Mouse (Mus musculus): ENCODE data around the gene Tmem135.
"Not testable (repeated sequence)": the region's sequence is repeated elsewhere in the genome, so short reads cannot be mapped to it uniquely, and the experiment has no call there.

The Tmem135 gene

DNA sequence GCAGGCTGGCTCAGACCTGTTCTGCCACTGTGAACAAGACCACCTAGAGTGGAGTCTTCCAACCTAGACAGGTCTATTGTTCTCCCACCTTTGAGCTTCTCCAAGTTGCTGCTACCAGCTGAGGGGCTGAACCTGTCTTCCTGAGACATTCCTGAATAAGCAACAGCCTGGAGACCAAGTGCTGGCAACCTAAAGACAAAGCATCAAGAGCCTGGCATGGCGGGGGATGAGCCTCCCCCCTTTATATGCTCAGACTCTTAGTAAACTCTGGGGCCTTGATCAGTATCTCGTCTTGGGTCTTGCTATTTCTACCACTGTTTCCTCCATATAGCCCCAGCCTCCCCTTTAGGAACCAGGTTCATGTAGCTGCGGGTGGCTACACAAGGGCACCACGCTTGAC lies 81.3 kb downstream of the Tmem135 start:
- DNase-seq (ENCODE audit: low spot score), result not testable (repeated sequence)

DNA sequence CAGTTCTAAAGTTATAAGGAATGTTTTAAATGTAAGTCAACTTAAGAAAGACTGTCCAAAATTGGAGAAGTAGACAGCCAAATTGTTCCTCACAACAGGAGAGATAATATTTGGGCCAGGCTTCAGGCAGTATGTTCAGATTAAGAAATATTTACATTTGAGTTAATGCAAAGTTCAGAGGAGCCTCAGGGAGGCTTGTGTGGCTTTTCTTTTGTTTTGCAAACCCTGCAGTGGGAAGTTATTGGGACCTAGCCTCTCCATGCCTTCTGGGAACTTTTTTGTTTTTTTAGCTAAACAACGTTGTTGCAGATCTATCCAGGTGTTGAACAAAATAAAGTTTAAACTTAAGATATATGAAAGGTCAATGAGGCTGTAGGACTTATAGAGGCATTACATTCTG lies 84.7 kb downstream of the Tmem135 start:
- DNase-seq (ENCODE audit: low spot score), result no peak

DNA sequence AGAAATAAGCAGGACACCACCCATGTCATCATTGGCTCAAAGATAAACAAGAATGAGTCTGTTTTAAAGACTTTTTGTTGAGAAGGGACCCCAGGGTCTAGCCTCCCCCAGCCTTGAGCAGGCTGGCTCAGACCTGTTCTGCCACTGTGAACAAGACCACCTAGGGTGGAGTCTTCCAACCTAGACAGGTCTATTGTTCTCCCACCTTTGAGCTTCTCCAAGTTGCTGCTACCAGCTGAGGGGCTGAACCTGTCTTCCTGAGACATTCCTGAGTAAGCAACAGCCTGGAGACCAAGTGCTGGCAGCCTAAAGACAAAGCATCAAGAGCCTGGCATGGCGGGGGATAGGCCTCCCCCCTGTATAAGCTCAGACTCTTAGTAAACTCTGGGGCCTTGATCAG lies 86.9 kb downstream of the Tmem135 start:
- DNase-seq (ENCODE audit: low spot score), result not testable (repeated sequence)

DNA sequence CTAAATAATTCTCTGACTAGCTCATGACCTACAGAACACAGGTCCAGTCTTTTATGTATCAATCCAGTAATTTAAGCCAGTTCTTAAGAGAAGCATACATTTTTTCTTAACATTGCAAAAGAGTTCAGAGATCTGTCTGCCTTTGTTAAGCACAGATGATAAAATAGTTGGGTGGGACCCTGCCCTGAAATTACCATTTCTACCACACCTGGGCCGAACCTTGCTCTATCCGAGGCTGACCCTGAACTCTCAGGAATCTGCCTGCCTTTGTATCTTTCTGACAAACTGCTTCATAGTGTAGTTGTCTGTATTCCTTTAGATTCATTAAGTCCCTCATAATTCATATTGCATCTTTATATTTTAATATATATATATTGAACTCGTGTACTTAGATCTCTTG lies 87.9 kb downstream of the Tmem135 start:
- DNase-seq (ENCODE audit: low spot score), result no peak

DNA sequence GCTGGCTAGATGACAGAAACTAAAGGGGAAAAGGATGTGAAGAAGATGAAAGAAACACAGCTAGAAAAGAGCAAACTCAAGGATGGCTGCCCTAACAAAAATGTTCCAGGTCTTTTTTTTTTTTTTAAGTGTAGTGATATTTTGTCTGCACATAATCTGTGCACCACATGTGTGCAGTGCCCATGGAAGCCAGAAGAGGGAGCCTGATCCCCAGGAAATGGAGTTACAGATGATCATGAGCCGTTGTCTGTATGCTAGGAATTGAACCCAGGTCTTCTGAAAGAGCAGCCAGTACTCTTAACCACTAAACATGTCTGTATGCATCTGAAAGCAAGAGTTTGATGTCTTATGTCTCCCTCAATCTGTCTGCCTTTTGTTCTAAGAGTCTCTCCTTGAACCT lies 92.5 kb downstream of the Tmem135 start:
- no peak for DNase-seq (ENCODE audit: low spot score)

DNA sequence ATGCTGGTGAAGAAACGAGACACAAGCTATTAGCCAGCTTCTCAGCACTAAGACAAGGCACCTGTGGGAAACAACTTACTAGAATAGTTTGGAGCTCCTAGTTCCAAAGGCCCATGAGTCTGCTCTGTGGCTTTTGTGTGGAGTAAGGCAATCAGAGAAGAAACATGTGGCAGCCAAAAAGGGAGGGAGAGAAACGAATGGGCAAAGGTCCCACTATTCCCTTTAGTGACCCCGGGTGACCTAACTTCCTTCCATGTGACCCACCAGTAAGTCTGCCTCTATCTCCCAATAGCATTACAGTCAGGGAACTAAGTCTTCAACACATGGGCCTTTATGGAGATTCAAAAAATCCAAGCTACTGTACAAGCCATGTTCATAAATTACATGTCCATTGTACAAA lies 95.1 kb downstream of the Tmem135 start:
- no peak for DNase-seq (ENCODE audit: low spot score)

DNA sequence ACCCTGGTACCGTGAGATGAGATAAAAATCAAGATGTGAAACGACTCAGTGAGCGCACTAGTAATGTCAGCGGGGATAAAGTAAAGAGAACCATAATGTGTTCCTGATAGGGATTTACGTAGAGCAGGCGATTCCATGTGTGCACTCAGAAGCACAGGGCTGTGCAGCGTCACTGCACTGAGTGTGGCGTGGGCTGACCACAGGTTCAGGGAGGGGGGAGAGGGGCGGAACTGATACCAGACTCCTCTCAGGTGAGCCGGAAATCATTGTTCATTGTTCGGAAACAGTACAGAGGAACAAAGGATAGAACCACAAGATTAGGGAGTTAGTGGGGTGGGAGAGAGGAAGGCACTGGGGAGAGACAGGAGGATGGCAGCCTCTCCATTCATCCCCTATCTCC lies 95.8 kb downstream of the Tmem135 start:
- DNase-seq (ENCODE audit: low spot score), result no peak

DNA sequence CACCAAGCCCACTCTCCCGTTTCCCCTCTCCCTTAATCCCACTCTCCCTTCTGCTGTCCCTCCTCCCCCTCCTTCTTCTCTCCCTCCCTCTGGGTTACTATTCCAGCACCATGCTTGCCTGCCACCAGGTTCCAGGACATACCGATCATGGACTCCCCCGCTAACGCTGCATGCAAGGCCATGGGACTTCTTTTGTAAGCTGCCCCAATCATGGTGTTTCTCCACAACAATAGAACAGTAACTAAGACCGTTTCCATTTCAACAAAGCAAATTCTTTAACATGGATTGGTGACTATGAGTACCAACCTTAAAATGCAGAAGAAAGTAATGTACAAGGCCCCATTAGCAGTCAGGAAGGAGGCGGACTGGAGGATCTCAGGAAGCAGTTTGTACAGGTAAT lies 97.2 kb downstream of the Tmem135 start:
- no peak for DNase-seq (ENCODE audit: low spot score)

DNA sequence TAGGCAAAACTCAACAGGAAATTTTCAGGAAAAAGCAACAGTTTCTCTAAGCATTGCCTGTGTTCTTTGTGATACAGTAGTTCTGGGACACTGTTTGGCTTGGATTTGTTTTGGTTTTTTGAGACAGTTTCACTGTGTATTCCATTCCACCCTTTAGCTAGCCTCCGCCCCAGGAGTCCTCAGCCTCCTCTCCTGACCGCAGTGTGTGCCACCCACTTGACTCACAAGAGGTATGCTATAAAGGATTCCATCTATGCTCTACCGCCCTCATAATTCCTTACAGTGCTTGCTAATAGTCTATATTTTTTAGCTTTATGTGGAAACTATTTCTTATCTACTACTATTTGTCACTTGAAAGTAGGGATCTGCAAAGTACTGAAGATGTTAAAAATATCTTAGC lies 99.1 kb downstream of the Tmem135 start:
- no peak for DNase-seq (ENCODE audit: low spot score)

DNA sequence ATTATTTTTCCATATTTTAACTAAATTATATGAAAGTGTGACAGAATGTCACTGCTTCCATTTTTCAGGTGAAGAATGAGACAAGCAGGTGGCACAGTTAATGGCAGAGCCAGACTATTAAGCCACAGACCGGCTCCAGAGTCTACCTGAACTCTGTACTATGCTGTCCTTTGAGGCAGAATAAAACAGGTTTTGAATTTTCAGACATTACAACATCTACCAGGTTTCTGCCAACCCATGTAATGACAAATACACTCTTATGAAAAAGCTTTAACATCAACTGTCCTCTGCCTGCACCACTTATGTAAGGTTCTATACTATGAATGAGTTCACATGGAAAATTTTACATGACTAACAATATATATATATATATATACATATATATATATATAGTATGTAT lies 100.3 kb downstream of the Tmem135 start:
- no peak for DNase-seq (ENCODE audit: low spot score)

DNA sequence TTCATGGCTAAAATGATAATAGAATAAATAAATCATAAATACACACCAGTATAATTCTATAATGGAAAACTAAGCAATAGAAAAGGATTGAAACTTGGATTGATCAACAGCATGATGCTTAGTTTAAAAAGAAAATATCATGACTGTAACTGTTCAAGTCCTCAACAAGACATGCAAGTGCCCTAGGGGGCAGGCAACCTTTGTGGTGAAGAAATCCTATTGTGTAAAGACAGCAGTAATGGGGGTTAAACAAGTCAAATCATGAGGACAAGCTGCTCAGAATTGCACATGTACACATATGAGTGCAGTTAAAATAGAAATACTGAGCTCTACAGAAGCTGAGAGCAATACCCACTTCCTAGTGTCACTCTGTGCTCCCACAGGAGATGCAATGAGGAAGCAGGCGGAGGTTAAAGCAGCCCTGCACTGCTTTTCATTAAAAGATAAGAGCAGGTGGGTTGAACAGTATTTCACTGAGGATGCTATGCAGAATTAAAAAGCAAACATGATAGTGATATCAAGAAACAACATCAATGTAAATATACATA lies 105.0 kb downstream of the Tmem135 start:
- DNase-seq (ENCODE audit: low spot score), result no peak

DNA sequence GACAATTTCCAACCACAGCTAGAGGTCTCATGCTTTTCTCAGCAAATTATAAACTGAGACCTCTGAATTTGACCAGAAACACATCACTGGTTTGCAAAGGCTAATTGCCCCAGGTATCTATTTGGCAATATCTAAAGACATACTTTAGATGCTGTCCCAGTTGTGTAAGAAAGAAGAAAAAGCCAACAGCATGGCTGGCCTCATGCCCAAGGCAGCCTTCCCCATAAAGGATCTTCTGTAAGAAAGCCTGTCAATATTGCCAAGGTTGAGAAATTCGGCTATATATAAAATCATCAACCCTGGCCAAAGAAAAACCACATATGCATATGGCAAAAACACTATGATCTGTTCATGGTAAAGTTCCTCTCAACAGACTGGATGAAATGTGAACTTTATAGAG lies 107.1 kb downstream of the Tmem135 start:
- DNase-seq (ENCODE audit: low spot score), result no peak

DNA sequence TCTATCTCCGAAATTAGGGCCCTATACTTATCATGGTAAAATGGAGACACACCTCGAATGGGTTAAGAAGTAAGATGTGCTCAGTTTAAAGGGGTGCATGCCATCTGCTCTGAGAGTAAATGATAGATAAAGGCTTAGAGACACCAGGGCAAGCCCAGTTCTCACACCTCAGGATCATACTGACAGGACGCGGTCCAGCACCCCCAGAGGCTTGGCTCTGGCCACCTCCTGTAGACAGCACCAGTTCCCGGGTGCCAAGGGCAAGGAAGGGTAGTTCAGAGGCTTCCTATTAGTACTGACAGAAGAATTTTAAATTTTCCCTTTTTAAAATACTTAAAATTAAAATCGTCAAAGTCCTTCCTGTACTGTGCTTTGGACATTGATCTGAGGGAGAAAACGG lies 121.4 kb downstream of the Tmem135 start:
- no peak for DNase-seq (ENCODE audit: low spot score)

DNA sequence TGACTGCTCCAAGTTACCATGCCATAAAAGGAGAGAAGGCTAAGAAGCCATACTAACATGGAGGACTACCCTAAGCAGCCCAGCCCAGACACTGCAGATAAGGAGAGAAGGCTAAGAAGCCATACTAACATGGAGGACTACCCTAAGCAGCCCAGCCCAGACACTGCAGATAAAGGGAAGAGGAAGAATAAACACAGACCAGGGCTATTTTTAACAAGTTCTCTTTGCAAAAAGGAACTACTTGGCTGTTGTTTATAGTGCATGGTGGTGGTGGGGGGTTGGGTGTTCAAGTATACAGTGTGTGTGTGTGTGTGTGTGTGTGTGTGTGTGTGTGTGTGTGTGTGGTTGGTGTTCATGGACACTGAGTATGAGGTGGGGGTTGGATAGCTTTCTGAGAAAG lies 133.6 kb downstream of the Tmem135 start:
- not testable (repeated sequence) for DNase-seq (ENCODE audit: low spot score)

DNA sequence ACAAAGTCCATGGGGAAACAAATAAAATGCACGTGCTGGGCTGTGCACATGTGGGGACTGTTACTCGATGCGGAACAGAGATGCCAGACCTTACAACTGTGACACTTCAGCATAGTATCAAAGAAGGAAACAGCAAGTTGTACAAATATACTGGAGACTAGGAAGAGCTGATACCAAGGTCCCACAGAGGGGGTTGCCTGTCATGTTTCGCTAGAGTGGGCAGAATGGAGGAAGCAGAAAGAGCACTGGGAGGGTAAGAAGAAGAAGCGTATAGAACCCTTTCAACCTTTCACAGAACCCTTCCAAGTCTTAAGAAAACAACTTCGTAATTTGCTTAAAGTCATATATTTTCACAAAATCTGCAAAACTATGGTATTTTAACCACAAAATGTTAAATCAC lies 134.2 kb downstream of the Tmem135 start:
- DNase-seq (ENCODE audit: low spot score), result no peak

DNA sequence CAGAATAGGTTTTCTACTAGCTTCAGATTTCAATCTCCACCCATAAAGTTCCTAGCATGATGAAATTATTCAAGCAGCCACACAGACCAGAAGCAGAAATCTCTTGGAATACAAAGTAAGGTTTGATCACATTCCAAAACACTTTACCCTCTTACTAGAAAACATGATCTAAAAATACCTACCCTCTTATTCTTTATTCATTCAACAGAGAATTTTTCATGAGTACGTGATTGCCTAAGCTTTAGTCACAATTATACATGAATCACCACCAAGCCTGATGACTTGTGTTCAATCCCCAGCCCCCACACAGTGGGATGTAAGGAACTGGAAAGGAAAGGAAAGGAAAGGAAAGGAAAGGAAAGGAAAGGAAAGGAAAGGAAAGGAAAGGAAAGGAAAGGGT lies 136.5 kb downstream of the Tmem135 start:
- DNase-seq (ENCODE audit: low spot score), result no peak

DNA sequence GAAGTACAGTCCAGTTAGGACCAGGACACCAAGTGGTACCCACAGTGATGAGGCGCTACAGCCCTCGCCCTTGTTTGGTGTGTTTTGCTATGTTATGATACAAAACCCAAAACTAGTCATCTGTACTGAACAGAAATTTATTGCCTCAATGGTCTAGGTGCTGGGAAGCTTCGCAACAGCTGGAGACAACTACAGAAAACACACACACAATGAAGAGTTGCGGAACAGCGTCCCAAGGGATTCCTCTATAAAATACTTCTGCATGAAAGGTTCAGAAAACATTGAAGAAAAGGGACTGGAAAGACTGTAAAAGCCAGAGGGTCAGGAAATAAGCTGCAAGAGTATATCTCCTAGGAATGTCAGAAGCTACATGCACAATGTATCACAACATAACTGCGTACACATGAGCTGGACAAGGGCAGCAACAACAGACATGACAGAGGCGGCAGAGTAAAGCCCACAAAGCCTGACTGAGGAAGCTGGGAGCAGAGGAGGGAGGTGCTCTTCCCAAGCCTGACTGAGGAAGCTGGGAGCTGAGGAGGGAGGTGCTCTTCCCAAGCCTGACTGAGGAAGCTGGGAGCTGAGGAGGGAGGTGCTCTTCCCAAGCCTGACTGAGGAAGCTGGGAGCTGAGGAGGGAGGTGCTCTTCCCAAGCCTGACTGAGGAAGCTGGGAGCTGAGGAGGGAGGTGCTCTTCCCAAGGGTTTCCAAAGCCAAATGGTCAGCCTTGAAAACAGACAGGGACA lies 137.8 kb downstream of the Tmem135 start:
- DNase-seq (ENCODE audit: low spot score), result no peak

DNA sequence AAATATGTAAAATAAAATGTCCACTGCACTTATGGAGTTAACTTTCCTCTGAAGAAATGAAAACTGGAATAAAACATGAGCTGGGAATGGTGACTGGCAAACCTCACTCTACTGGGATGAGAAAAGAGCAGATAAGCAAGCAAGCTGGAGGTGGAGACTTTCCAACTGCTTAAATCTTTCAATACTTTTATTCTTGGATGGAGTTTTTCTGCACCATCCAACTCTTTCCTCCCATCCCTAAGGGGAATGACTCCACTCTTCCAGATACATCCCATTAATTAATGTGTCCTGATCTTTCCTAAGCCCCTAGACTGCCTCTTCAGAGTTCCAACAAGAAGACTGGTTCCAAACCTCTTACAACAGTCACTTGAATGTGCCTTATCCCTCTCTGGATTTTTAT lies 143.1 kb downstream of the Tmem135 start:
- DNase-seq (ENCODE audit: low spot score), result no peak

DNA sequence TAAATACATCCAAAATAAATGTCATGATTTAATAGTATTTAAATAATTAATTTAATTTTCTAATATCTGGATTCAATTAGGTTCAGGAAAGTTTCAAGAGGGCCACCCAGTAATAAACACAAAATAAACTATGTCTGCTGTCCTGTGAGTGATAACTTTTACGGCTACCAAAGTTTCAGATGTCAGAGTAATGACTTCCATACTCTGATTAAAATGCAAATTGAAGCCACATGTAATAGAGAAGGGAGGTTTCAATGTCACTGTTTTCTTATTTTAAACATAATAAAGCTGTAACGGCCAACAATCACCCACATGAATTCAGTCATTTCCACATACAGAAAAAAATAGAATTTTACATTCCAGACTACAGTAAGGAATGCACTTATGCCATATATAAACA lies 145.2 kb downstream of the Tmem135 start:
- no peak for DNase-seq (ENCODE audit: low spot score)

DNA sequence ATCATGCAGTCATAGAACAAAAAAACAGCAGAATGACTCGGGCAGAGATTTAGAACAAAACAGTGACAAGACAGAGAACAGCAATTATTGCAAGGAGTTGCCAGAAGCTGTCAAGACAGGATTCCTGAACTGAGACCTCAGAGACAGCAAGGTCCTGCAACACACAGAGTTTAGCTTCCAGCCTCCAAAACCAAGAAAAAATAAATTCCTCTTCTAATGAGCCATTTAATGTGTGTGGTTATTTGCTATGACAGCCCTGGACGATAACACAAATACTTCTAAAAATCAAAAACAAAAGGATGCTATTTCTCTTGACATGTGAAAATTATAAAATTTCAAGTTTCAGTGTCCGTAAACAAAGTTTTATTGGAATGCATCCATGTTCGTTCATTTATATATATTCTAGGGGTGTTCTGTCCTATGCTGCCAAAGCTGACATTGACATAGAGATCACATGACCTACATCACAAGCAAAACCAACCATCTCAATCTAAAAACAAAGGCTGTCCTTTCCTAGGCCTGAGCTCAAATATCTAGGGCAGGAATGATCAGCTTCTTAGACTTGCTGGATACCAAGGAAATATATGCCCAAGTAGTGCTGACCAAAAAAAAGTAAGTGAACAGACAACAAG lies 146.0 kb downstream of the Tmem135 start:
- DNase-seq (ENCODE audit: low spot score), result no peak

DNA sequence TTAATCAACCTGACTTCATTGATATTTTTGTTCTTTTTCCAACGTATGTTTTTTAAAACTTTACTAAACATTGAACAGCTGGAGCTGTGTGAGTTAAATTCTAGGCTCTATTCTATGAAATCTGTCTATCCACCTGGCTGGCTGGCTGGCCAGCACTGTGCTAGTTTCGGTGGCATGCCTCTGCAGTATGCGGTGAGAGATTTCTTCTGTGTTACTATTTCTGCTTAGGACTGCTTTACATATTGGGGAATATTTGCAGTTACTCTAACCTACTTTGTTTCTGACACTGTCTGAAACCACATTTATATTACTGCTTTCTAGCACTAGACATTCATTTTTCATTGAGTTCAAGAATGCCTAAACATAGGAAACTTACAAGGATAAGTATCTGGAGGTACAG lies 150.2 kb downstream of the Tmem135 start:
- DNase-seq (ENCODE audit: low spot score), result no peak

DNA sequence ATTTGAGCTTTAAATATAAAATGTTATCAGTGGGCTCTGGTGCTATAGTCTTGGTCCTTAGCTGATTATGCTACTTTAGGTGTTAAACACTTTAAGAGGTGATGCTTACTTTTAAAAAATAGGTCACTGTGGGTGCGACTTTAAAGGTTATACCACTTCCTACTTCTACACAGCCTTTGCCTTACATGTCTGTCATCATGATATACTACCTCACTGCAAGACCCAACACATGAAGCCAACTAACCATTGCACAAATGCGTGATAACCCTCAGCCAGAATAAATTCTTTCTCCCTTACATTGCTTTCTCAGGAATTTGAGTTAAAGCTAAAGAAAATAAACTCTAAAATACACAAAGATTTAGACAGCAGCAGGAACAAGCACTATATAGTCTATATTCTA lies 150.7 kb downstream of the Tmem135 start:
- no peak for DNase-seq (ENCODE audit: low spot score)

DNA sequence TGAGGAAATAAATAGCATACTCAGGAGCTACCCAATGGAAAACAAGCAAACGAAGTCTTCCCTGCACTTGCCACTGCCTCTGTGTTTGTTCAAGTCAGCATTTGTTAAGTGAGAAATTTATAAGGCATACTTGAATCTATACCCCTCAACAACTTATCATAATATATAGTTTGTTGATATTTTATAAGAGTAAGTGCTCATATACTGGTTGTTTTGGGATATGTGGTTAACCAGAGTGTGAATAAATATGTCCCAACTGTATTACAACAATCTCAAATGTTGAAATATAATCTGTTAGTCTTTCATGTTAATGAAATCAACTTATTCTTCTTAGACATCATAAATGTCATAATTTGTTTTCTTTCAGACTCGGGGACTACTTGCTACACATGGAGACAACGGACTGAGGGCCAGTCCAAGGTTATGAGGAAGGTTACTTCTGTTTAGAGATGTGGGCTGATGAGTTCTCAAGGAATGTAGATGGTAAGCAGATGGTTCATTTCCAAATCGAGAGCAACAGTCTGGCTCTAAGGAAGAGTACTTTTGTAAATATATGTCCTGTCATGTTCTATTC lies 152.1 kb downstream of the Tmem135 start:
- no peak for DNase-seq (ENCODE audit: low spot score)
